Mouse (Mus musculus) A20 (cell line): Measurements from ENCODE around the gene Tmem17.

ENCODE experiments used
- DNase-seq: peaks from one replicate; pipeline ENCODE4 v3.0.0-alpha.2; 2011; ENCODE audit warnings: low read depth, low spot score

The Tmem17 gene

GRCm38 (mm10) chr11:22512038-22513001 lies at the start of gene Tmem17:
Gene Tmem17, plus strand, starts transcription at chr11:22512088.
- DNase-seq: peak; percentile 93

- no peak for DNase-seq
Observed at GRCm38 (mm10) chr11:22479836-22480619, 31.9 kb upstream of the Tmem17 start.

- no peak for DNase-seq
Observed at GRCm38 (mm10) chr11:22481639-22482361, 30.1 kb upstream of the Tmem17 start.

- no peak for DNase-seq
Observed at GRCm38 (mm10) chr11:22482362-22482760, 29.5 kb upstream of the Tmem17 start.

- DNase-seq: no peak
Observed at GRCm38 (mm10) chr11:22493694-22494319, 18.1 kb upstream of the Tmem17 start.

GRCm38 (mm10) chr11:22494941-22495340 lies 16.9 kb upstream of the Tmem17 start:
- no peak for DNase-seq

GRCm38 (mm10) chr11:22499396-22499795 lies 12.5 kb upstream of the Tmem17 start:
- DNase-seq: no peak

GRCm38 (mm10) chr11:22499886-22500285 lies 12.0 kb upstream of the Tmem17 start:
- no peak for DNase-seq

GRCm38 (mm10) chr11:22500771-22501566 lies 10.9 kb upstream of the Tmem17 start:
- DNase-seq: no peak

- no peak for DNase-seq
Observed at GRCm38 (mm10) chr11:22513075-22513474, 1.2 kb downstream of the Tmem17 start.

GRCm38 (mm10) chr11:22515061-22515460 lies 3.2 kb downstream of the Tmem17 start:
- DNase-seq: peak; percentile 76

GRCm38 (mm10) chr11:22518445-22518844 lies 6.6 kb downstream of the Tmem17 start:
- no peak for DNase-seq

- DNase-seq: no peak
Observed at GRCm38 (mm10) chr11:22520251-22520650, 8.4 kb downstream of the Tmem17 start.

- DNase-seq: no peak
Observed at GRCm38 (mm10) chr11:22524606-22525005, 12.7 kb downstream of the Tmem17 start.

GRCm38 (mm10) chr11:22540600-22540999 lies 28.7 kb downstream of the Tmem17 start:
- DNase-seq: peak; percentile 28

GRCm38 (mm10) chr11:22560061-22560460 lies 48.2 kb downstream of the Tmem17 start:
- no peak for DNase-seq

- DNase-seq: peak; percentile 23
Observed at GRCm38 (mm10) chr11:22560503-22561328, 48.8 kb downstream of the Tmem17 start.

GRCm38 (mm10) chr11:22561329-22561592 lies 49.4 kb downstream of the Tmem17 start:
- DNase-seq: no peak

GRCm38 (mm10) chr11:22563706-22564105 lies 51.8 kb downstream of the Tmem17 start:
- no peak for DNase-seq

- no peak for DNase-seq
Observed at GRCm38 (mm10) chr11:22564676-22565075, 52.8 kb downstream of the Tmem17 start.
